Comparison of ENCODE assay signal across 9 mouse cellular contexts in the genomic region with DNA sequence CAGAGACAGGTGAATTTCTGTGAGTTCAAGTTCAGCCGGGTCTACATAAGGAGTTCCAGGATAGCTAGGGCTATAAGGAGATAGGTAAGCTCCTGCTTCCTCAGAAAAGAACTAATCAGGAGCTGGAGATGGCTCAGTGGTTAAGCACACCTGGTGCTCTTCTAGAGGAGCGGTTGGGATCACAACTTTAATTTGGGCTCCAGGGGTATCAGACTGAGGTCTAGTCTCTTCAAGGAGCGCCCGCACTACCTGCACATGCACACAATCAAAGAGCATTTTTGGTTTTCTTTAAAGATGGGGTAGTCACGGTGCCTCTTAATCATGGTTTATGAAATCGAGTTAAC. TPM values are rescaled to one million over a fixed set of nuclear protein-coding genes. Genes with fewer than 3 reads are reported as not detected.
DNase-seq lines count a peak whose midpoint lies in the region; ATAC-seq lines count a peak whose summit lies in the region.
"Had no signal": no experiment of that assay in that cellular context is flagged by ENCODE, and none has a peak within 500 bp of the region (broad histone marks: within the 10 kb centered on the region; RNA-seq: fewer than 3 reads in every experiment).

No protein-coding gene starts in this region.

- no peaks in the 10 kb centered on the region for H3K27me3 ChIP-seq in kidney, embryonic 16.5 days (ENCODE audit: insufficient read depth, low read length)
- no peaks in the 10 kb centered on the region for H3K27me3 ChIP-seq in hindbrain, embryonic 14.5 days (ENCODE audit: control insufficient read depth, insufficient read depth, low read length)
- H3K27me3 ChIP-seq in midbrain, embryonic 14.5 days (ENCODE audit: control insufficient read depth, insufficient read depth, low read length): no peaks in the 10 kb centered on the region

- 16% methylated on average over 6 of the region's 6 CpGs for WGBS in kidney, embryonic 16.5 days
- 20% methylated on average over 6 of the region's 6 CpGs for WGBS in hindbrain, embryonic 14.5 days
- WGBS in midbrain, embryonic 14.5 days: 21% methylated on average over 6 of the region's 6 CpGs

- H3K27ac ChIP-seq in kidney, embryonic 16.5 days (ENCODE audit: low read length): peak overlapping the region; percentile 92
- peak overlapping the region; percentile 88 for H3K27ac ChIP-seq in brown adipose tissue, adult 24 weeks (replicated peaks; ENCODE audit: low read depth, low read length)
- peak overlapping the region; percentile 93 for H3K27ac ChIP-seq in hindbrain, embryonic 14.5 days
- peak overlapping the region; percentile 87 for H3K27ac ChIP-seq in midbrain, embryonic 14.5 days (replicated peaks; ENCODE audit: low read depth, low read length)

- H3K4me3 ChIP-seq in kidney, embryonic 16.5 days (ENCODE audit: low read length): peak overlapping the region; percentile 90
- peak overlapping the region; percentile 84 for H3K4me3 ChIP-seq in brown adipose tissue, adult 24 weeks (ENCODE audit: insufficient read depth, low read depth, low read length)
- H3K4me3 ChIP-seq in hindbrain, embryonic 14.5 days (replicated peaks; ENCODE audit: low read length): peak overlapping the region; percentile 80
- H3K4me3 ChIP-seq in midbrain, embryonic 14.5 days (replicated peaks; ENCODE audit: low read depth, low read length): peak overlapping the region; percentile 61

- H3K9ac ChIP-seq in kidney, embryonic 16.5 days (replicated peaks; ENCODE audit: low read length): peak overlapping the region; percentile 97
- peak overlapping the region; percentile 96 for H3K9ac ChIP-seq in hindbrain, embryonic 14.5 days
- peak overlapping the region; percentile 94 for H3K9ac ChIP-seq in midbrain, embryonic 14.5 days (replicated peaks; ENCODE audit: low read length)

- peaks cover 30% of the 10 kb centered on the region for H3K36me3 ChIP-seq in kidney, embryonic 16.5 days (ENCODE audit: insufficient read depth, low read length)
- peaks cover 28% of the 10 kb centered on the region for H3K36me3 ChIP-seq in hindbrain, embryonic 14.5 days (replicated peaks; ENCODE audit: control insufficient read depth, insufficient read depth)
- H3K36me3 ChIP-seq in midbrain, embryonic 14.5 days (ENCODE audit: control insufficient read depth, insufficient read depth, low read length): peaks cover 30% of the 10 kb centered on the region

- peaks cover 12% of the 10 kb centered on the region for H3K4me1 ChIP-seq in kidney, embryonic 16.5 days (ENCODE audit: insufficient read depth, low read length)
- H3K4me1 ChIP-seq in brown adipose tissue, adult 24 weeks (ENCODE audit: control insufficient read depth, insufficient read depth, insufficient read length, low read length): peaks cover 5% of the 10 kb centered on the region; the same call in 1 of the 2 replicates
- H3K4me1 ChIP-seq in hindbrain, embryonic 14.5 days (replicated peaks; ENCODE audit: control insufficient read depth, insufficient read depth, low read length): peaks cover 15% of the 10 kb centered on the region
- peaks cover 7% of the 10 kb centered on the region for H3K4me1 ChIP-seq in midbrain, embryonic 14.5 days (ENCODE audit: control insufficient read depth, insufficient read depth, low read length)

- 0 out of 2 replicates have a peak, but pooled peaks have one; percentile 3 for ATAC-seq in kidney, embryonic 16.5 days (ENCODE audit: low FRiP score, low TSS enrichment)
- no peak for ATAC-seq in hindbrain, embryonic 14.5 days (ENCODE audit: low FRiP score)
- ATAC-seq in midbrain, embryonic 14.5 days (ENCODE audit: low FRiP score, low TSS enrichment): no peak; the same call in 1 of the 2 replicates

- DNase-seq in kidney, postnatal 10 days: no peak
- DNase-seq in hindbrain, embryonic 14.5 days (ENCODE audit: low spot score): no peak
- no peak for DNase-seq in midbrain, embryonic 14.5 days
- DNase-seq in frontal cortex, postnatal 14 days (ENCODE audit: low spot score in 2 of 2): no peak
- DNase-seq in gastrocnemius, postnatal 10 days: no peak
- DNase-seq in cerebellum, adult 11 months: no peak

- H3K4me2 ChIP-seq in kidney, embryonic 16.5 days (replicated peaks; ENCODE audit: low read depth, low read length): peak overlapping the region; percentile 65
- H3K4me2 ChIP-seq in hindbrain, embryonic 14.5 days (replicated peaks): peak overlapping the region; percentile 75
- H3K4me2 ChIP-seq in midbrain, embryonic 14.5 days (ENCODE audit: low read length): peak overlapping the region; percentile 58

- H3K9me3 ChIP-seq in kidney, embryonic 16.5 days (ENCODE audit: low read length): no peaks in the 10 kb centered on the region
- no peaks in the 10 kb centered on the region for H3K9me3 ChIP-seq in hindbrain, embryonic 14.5 days (ENCODE audit: control insufficient read depth, low read length)
- H3K9me3 ChIP-seq in midbrain, embryonic 14.5 days (ENCODE audit: control insufficient read depth, low read length): no peaks in the 10 kb centered on the region

RNA-seq across cellular contexts. Expression of a gene that starts 1.4 kb away (rescaled TPM):
- polyA plus RNA-seq in kidney, embryonic 16.5 days (2015; fragmentation: Nextera tagmentation; extraction: Ambion mirVana): 3.8 and 3.9 TPM in 2 replicates
- 17.5 and 22.9 TPM in 2 replicates for polyA plus RNA-seq in brown adipose tissue, adult 24 weeks (2012; ENCODE audit: insufficient read depth, insufficient read length, missing spikeins)
- polyA plus RNA-seq in hindbrain, embryonic 14.5 days (2014; fragmentation: Nextera tagmentation; extraction: Ambion mirVana): 2.7 and 3.2 TPM in 2 replicates
- polyA plus RNA-seq in midbrain, embryonic 14.5 days (2014; fragmentation: Nextera tagmentation; extraction: Ambion mirVana): 1.3 and 1.8 TPM in 2 replicates
- total RNA-seq in gastrocnemius, postnatal 10 days (2021): 10 to 100 TPM in 1 of 2 experiments, 1 to 10 TPM in 1; 9.6 to 14.5 TPM

RNA-seq across cellular contexts. Expression of a gene that starts 17.6 kb away (rescaled TPM):
- 2.8 and 4.8 TPM in 2 replicates for polyA plus RNA-seq in kidney, embryonic 16.5 days (2015; fragmentation: Nextera tagmentation; extraction: Ambion mirVana)
- polyA plus RNA-seq in brown adipose tissue, adult 24 weeks (2012; ENCODE audit: insufficient read depth, insufficient read length, missing spikeins): not detected in 2 replicates
- 0.21 TPM in 2 replicates for polyA plus RNA-seq in hindbrain, embryonic 14.5 days (2014; fragmentation: Nextera tagmentation; extraction: Ambion mirVana)
- polyA plus RNA-seq in midbrain, embryonic 14.5 days (2014; fragmentation: Nextera tagmentation; extraction: Ambion mirVana): 0.11 and 0.18 TPM in 2 replicates
- not detected for total RNA-seq in gastrocnemius, postnatal 10 days (2021)

RNA-seq across cellular contexts. Expression of a gene that starts 23.4 kb away (rescaled TPM):
- polyA plus RNA-seq in kidney, embryonic 16.5 days (2015; fragmentation: Nextera tagmentation; extraction: Ambion mirVana): not detected in 2 replicates
- polyA plus RNA-seq in brown adipose tissue, adult 24 weeks (2012; ENCODE audit: insufficient read depth, insufficient read length, missing spikeins): not detected in 2 replicates
- not detected in 2 replicates for polyA plus RNA-seq in hindbrain, embryonic 14.5 days (2014; fragmentation: Nextera tagmentation; extraction: Ambion mirVana)
- polyA plus RNA-seq in midbrain, embryonic 14.5 days (2014; fragmentation: Nextera tagmentation; extraction: Ambion mirVana): not detected in 2 replicates
- total RNA-seq in gastrocnemius, postnatal 10 days (2021): not detected
- polyA plus RNA-seq: large intestine, adult 2 months had no signal

RNA-seq across cellular contexts. Expression of a gene that starts 23.4 kb away (rescaled TPM):
- polyA plus RNA-seq in kidney, embryonic 16.5 days (2015; fragmentation: Nextera tagmentation; extraction: Ambion mirVana): not detected in 2 replicates
- not detected in 2 replicates for polyA plus RNA-seq in brown adipose tissue, adult 24 weeks (2012; ENCODE audit: insufficient read depth, insufficient read length, missing spikeins)
- polyA plus RNA-seq in hindbrain, embryonic 14.5 days (2014; fragmentation: Nextera tagmentation; extraction: Ambion mirVana): not detected in 2 replicates
- polyA plus RNA-seq in midbrain, embryonic 14.5 days (2014; fragmentation: Nextera tagmentation; extraction: Ambion mirVana): not detected in 2 replicates
- total RNA-seq in gastrocnemius, postnatal 10 days (2021): not detected
- polyA plus RNA-seq: large intestine, adult 2 months had no signal

RNA-seq across cellular contexts. Expression of a gene that starts 26.1 kb away (rescaled TPM):
- 59.2 and 65.5 TPM in 2 replicates for polyA plus RNA-seq in kidney, embryonic 16.5 days (2015; fragmentation: Nextera tagmentation; extraction: Ambion mirVana)
- 37.6 and 49.5 TPM in 2 replicates for polyA plus RNA-seq in brown adipose tissue, adult 24 weeks (2012; ENCODE audit: insufficient read depth, insufficient read length, missing spikeins)
- 72.1 and 73.8 TPM in 2 replicates for polyA plus RNA-seq in hindbrain, embryonic 14.5 days (2014; fragmentation: Nextera tagmentation; extraction: Ambion mirVana)
- polyA plus RNA-seq in midbrain, embryonic 14.5 days (2014; fragmentation: Nextera tagmentation; extraction: Ambion mirVana): 55.0 and 66.4 TPM in 2 replicates
- 10 to 100 TPM; 53.7 to 55.1 TPM for total RNA-seq in gastrocnemius, postnatal 10 days (2021)
